Mouse (Mus musculus) midbrain, embryonic 14.5 days (tissue): ENCODE results near the gene Mctp2. TPM values are rescaled to one million over a fixed set of nuclear protein-coding genes. Genes with fewer than 3 reads are reported as not detected.

Experiments used
- ATAC-seq: fragments of 200-750 bp; cut with Nextera tagmentation; 2 replicates; pipeline ENCODE4 v1.8.0; 2017; ENCODE audit warnings: moderate number of reproducible peaks, moderate library complexity; ENCODE audit not compliant: low FRiP score, low TSS enrichment
- DNase-seq: peaks from one replicate; pipeline ENCODE4 v3.0.0-alpha.2; 2015
- H3K27ac ChIP-seq: fragments of 300-500 bp; sonication (generic); replicated peaks from 2 replicates; pipeline ENCODE4 v1.5.1; 2014; ENCODE audit warnings: mild to moderate bottlenecking, low read depth, low read length, moderate library complexity
- H3K27me3 ChIP-seq: fragments of 300-500 bp; sonication (generic); 2 replicates; pipeline ENCODE4 v1.6.1; 2014; ENCODE audit warnings: low read length, control low read depth, mixed read lengths; ENCODE audit not compliant: control insufficient read depth, insufficient read depth
- H3K36me3 ChIP-seq: fragments of 300-500 bp; sonication (generic); 2 replicates; pipeline ENCODE4 v1.6.1; 2014; ENCODE audit warnings: low read length, control low read depth; ENCODE audit not compliant: control insufficient read depth, insufficient read depth
- H3K4me1 ChIP-seq: fragments of 300-500 bp; sonication (generic); 2 replicates; pipeline ENCODE4 v1.6.1; 2014; ENCODE audit warnings: mild to moderate bottlenecking, antibody characterized with exemption, low read length, control low read depth; ENCODE audit not compliant: control insufficient read depth, insufficient read depth
- H3K4me2 ChIP-seq: fragments of 300-500 bp; sonication (generic); 2 replicates; pipeline ENCODE4 v1.6.1; 2014; ENCODE audit warnings: mild to moderate bottlenecking, low read length, moderate library complexity
- H3K4me3 ChIP-seq: fragments of 300-500 bp; sonication (generic); replicated peaks from 2 replicates; pipeline ENCODE4 v1.5.1; 2014; ENCODE audit warnings: low read depth, low read length
- H3K9ac ChIP-seq: fragments of 300-500 bp; sonication (generic); replicated peaks from 2 replicates; pipeline ENCODE4 v1.6.1; 2014; ENCODE audit warnings: mild to moderate bottlenecking, low read length, moderate library complexity
- H3K9me3 ChIP-seq: fragments of 300-500 bp; sonication (generic); 2 replicates; pipeline ENCODE4 v1.6.1; 2016; ENCODE audit warnings: low read length, control low read depth, mixed read lengths; ENCODE audit not compliant: control insufficient read depth
- WGBS: fragments of 180-500 bp; shearing (Covaris S2); extraction: QIAGEN DNeasy Blood & Tissue Kit; methylation state at CpG from one replicate; pipeline ENCODE4 v1.1.7; 2014; 5-methylcytosine and 5-hydroxymethylcytosine counted together
- polyA plus RNA-seq: library from polyadenylated mRNA; unstranded; fragments of >200 nt; fragmentation: Nextera tagmentation; extraction: Ambion mirVana; gene quantifications from 2 replicates; pipeline ENCODE4 v1.2.1, GENCODE M21; 2014

Gene Mctp2
- polyA plus RNA-seq, 1 experiment from 2014 or later: 0.43 TPM

DNA sequence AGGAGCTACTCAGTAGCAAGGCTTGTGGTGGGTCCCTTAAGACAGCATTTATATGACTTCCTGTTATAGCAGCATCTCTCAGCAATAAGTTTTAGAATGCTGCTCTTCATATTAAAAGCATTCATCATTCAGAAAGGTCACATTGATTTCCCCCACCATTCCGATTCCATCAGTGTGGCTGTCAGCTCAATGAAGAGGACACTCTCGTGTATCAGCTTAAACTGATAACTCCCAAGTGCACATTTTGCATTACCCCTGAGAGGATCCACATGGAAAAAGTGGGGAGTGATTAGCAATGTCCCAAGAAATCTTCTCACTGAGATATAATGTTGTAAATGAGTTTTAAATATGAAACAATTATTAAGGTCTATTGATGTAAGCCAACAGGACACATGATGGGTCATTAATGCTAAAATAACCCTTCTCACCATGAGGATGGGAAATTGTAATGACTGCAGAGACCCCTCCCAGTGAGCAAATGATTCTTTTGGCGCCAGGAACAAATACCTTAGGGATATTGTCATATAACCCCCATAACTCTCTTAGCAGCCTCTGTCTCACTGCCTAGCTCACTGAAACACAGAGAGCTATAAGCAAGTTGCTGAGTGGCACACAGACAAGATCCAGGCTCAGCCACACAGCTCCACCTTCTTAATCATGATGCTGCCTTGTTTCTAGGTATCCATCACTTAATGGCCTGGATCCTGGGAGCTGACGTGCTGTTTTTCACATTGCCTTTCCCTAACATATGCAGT is 12.4 kb downstream of the Mctp2 start:
- Histone ChIP-seq H3K4me1 (no peaks in the 10 kb centered on the region), H3K4me3 (no peak overlapping the region), H3K9me3 (no peaks in the 10 kb centered on the region), H3K4me2 (no peak overlapping the region), H3K27ac (no peak overlapping the region), H3K9ac (no peak overlapping the region), H3K27me3 (no peaks in the 10 kb centered on the region), H3K36me3 (no peaks in the 10 kb centered on the region)
- 71% methylated on average over 4 of the region's 4 CpGs for WGBS
- no peak for DNase-seq
- ATAC-seq: no peak

DNA sequence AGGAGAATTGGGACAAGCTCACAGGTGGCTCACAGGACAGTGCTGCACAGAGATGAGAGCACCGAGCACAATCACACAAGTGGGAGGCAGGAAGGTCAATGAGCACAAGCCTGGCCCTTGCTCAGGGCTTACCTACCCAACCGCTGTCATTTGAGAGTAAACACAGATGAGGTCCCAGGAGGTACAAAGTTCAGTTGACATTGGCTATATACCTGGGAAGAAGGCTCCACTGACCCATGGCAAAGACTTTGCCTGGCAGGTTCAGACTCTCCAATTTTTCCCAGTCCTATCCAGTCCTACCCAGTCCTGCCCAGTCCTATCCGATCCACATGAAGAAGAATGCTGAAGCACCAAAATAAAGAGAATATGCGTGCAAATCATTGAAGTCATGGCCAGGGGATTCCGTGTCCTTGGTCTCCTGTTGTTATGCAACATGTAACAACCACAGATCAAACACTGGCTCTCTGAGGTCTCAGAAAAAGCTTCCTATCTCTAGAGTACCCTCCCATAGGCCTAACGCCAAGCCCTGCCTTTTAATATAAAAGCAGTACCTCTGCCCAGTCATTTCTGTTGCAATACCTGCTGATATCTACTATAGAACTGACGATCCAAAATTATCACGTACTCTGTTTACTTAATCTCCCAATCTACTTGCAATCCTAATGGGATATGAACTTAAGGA is 14.0 kb downstream of the Mctp2 start:
- no peak for DNase-seq
- Histone ChIP-seq H3K27me3 (no peaks in the 10 kb centered on the region), H3K27ac (no peak overlapping the region), H3K4me1 (no peaks in the 10 kb centered on the region), H3K4me2 (no peak overlapping the region), H3K9me3 (no peaks in the 10 kb centered on the region), H3K9ac (no peak overlapping the region), H3K4me3 (no peak overlapping the region), H3K36me3 (no peaks in the 10 kb centered on the region)
- WGBS: 93% methylated on average over 8 of the region's 8 CpGs
- no peak for ATAC-seq

DNA sequence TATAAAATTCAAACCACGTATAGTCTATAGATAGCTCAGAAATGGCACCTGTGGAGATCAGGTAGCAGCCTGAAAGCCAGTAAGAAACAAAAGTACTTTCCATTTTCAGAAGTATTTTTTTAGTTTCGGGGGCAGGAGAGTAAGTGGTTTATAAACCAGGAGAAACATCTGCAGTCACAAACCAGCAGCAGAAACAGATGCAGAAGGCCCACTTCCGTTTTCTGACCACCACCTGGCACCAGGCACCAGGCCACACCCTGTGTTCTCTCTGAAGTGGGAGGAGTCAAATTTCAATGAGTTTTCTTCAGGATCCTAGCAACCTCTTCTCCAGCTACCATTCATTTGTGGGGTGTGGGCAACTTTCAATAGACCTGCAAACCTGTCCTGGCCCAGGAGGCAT is 25.7 kb downstream of the Mctp2 start:
- no peaks in the 10 kb centered on the region for H3K36me3 ChIP-seq
- H3K27me3 ChIP-seq: no peaks in the 10 kb centered on the region
- no peak overlapping the region for H3K27ac ChIP-seq
- H3K4me2 ChIP-seq: no peak overlapping the region
- H3K9me3 ChIP-seq: no peaks in the 10 kb centered on the region
- DNase-seq (no peak), ATAC-seq (no peak)
- WGBS: 75% methylated on average over 3 of the region's 3 CpGs
- H3K9ac ChIP-seq: no peak overlapping the region
- H3K4me3 ChIP-seq: no peak overlapping the region
- H3K4me1 ChIP-seq: no peaks in the 10 kb centered on the region

DNA sequence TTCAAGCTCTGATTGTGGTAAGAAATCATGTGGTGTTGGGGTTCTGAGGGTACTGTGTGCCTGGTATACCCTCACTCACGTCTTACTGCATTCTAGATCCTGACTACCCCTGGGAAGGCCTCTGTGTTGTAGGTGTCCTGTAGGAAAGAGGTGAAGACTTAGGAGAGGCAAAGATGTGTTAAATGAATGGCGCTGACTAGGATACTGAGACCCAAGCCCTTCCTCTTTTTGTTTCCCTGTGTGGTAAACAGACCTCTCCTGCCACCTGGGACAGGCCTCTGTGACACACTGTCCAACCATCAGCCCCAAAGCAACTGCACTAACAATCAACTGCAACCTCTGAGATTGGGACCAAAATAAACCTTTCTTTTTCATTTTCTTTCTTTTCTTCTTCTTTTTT is 28.0 kb downstream of the Mctp2 start:
- Histone ChIP-seq H3K4me1 (no peaks in the 10 kb centered on the region), H3K27ac (no peak overlapping the region), H3K36me3 (no peaks in the 10 kb centered on the region), H3K9ac (no peak overlapping the region), H3K27me3 (no peaks in the 10 kb centered on the region), H3K4me3 (no peak overlapping the region), H3K9me3 (no peaks in the 10 kb centered on the region), H3K4me2 (no peak overlapping the region)
- DNase-seq: no peak
- ATAC-seq: no peak
- WGBS: 93% methylated on average over 2 of the region's 2 CpGs

DNA sequence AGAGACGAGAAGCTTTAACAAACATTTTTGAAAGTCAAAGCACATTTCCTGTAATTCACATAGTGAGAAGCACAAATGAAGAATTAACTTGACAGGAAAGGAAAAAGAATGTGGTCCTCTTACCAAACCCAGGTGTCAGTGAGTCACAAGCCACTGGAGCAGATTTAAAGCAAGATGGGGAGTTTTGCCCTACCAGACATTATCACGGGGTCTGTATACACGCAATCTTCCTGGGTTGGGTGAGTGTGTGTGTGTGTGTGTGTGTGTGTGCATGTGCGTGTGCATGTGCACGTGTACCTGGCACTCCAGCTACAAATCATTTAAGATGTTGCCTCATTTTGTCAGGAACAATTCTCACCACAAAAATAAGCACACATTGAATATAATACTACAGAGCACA is 30.9 kb downstream of the Mctp2 start:
- no peaks in the 10 kb centered on the region for H3K4me1 ChIP-seq
- H3K27ac ChIP-seq: no peak overlapping the region
- H3K4me3 ChIP-seq: no peak overlapping the region
- ATAC-seq (no peak), DNase-seq (no peak)
- H3K4me2 ChIP-seq: no peak overlapping the region
- H3K36me3 ChIP-seq: no peaks in the 10 kb centered on the region
- no peaks in the 10 kb centered on the region for H3K27me3 ChIP-seq
- 88% methylated on average over 5 of the region's 5 CpGs for WGBS
- no peak overlapping the region for H3K9ac ChIP-seq
- no peaks in the 10 kb centered on the region for H3K9me3 ChIP-seq

DNA sequence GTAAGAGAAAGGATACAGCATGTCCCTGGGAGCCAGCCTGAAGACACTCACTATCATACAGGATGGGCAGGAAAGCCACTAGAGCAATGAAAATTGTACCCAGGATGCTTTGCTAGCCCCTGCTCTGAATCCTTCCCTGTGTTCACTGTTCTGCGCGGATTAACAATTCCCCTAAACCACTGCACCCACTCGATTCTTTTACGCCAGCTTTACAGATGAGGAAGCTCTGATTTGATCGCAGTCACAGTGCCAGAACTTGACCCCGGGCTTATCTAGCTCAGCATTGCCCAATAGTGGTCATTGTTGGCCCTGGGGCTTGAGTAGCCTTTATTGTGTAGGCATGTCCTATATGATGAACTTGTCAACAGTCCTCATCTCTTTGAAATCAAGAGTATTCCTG is 34.9 kb downstream of the Mctp2 start:
- no peak for DNase-seq
- ATAC-seq: no peak
- Histone ChIP-seq H3K27me3 (no peaks in the 10 kb centered on the region), H3K27ac (no peak overlapping the region), H3K4me3 (no peak overlapping the region), H3K9ac (no peak overlapping the region), H3K36me3 (no peaks in the 10 kb centered on the region), H3K4me2 (no peak overlapping the region), H3K4me1 (no peaks in the 10 kb centered on the region), H3K9me3 (no peaks in the 10 kb centered on the region)
- WGBS: 82% methylated on average over 6 of the region's 6 CpGs

DNA sequence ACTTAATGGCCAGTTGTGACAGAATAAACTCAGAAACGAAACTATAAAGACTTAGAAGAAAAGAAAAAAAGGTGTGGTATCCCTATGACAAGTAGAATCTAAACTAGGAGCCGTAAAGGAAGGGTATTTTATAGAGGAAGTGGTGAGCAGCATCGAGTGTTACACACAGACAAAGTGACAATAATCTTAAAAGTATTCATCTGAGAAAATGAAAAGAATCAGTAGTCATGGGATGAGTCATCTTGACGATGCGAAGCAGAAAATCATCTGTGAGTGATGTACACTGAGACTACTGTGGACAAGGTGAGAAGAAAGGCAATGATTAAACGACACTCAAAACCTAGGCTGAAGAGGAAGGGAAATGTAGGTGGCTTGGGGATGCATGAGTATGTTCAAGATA is 36.4 kb downstream of the Mctp2 start:
- Histone ChIP-seq H3K4me2 (no peak overlapping the region), H3K9me3 (no peaks in the 10 kb centered on the region), H3K27ac (no peak overlapping the region), H3K36me3 (no peaks in the 10 kb centered on the region), H3K9ac (no peak overlapping the region), H3K27me3 (no peaks in the 10 kb centered on the region), H3K4me1 (no peaks in the 10 kb centered on the region), H3K4me3 (no peak overlapping the region)
- ATAC-seq (no peak), DNase-seq (no peak)
- 87% methylated on average over 6 of the region's 6 CpGs for WGBS

DNA sequence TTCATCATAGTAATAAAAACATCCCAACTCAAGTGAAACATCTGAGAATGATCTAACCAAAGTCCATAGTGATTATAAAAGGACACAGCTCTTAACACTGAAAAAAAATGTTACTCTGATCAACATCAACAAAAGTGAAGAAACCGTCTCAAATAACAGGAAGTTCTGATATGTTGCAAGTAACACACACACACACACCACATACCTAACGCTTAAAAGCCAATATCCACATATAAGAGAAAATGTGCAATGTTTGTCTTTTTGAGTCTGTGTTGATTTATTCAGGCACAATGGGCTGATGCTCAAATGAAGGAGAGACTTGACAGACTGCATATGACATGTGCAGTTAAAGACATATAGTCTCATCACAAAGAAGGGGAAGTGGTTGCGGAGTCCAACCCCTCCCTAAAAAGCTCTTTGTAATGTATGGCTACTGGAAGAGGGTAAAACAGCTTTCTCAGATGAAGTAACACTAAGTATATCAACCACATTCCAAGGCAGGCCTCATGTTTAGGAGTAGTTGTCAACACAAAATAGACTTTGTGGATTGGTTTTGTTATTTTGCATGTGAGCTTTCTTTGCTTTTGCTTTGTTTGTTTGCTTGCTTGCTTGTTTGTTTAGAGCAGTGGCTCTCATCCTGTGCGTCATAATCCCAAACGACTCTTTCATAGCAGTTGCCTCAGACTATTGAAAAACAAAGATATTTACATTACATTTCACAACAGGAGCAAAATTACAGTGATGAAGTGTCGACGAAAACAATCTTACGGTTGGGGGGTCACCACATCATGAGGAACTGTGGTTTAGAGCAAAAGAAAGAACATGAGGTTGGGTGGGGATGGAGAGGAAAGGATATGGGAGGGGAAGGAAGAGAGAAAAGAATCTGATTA is 45.4 kb downstream of the Mctp2 start:
- Histone ChIP-seq H3K9ac (no peak overlapping the region), H3K27me3 (no peaks in the 10 kb centered on the region), H3K27ac (no peak overlapping the region), H3K4me1 (no peaks in the 10 kb centered on the region), H3K9me3 (no peaks in the 10 kb centered on the region), H3K4me2 (no peak overlapping the region), H3K4me3 (no peak overlapping the region), H3K36me3 (no peaks in the 10 kb centered on the region)
- WGBS: 93% methylated on average over 8 of the region's 8 CpGs
- DNase-seq: no peak
- no peak for ATAC-seq
